Mouse (Mus musculus): ENCODE measurements around the gene Tanc1. TPM values are rescaled to one million over a fixed set of nuclear protein-coding genes. Genes with fewer than 3 reads are reported as not detected.

The Tanc1 gene
- polyA plus RNA-seq, 2 experiments: 1.1 to 1.3 TPM

DNA sequence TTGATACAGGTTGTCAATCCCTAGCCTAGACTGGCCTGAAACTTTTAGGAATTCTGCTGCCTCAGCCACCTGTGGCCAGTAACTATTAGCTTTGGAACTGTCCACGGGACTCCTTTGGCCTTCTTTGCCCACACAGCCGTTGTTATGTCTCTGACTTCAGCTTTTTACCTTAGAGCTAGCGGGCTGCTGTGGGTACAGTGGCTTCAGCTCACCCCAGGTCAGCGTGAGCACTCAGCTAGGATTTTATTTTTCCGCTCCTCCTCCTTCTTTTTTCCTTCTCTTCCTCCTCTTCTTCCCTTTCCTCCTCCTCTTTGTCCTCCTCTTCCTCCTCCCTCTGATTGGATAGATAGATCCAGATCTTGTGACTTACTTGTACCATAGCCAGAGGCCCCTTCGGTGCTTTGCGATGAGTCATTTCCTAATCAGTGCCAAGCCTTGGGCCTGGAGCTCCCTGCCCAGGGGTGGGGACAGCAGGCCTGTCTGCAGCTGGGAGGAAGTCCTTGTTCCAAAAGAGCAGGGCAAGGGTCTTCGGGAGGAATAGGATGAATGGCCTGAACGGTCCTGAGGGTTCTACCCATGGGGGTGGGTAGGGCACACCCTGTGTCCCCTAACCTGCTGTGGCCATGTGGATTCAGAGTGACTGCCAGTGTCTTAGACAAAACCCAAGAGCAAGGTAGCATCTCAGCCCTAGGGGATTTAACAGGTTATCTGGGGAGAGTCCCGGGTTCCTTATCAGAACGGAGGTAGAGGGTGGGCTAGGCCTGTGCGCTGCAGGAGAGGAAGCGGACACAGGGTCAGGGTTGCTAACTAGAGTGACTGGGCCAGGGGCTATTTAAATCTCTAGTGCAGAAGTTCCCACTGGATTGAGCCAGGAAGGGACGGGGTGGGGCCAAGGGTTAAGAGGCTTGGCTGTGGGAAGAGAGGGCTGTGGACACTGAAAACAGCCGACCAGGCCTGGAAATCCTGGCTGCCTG is 58.5 kb downstream of the Tanc1 start:
- ATAC-seq (ENCODE audit: insufficient read depth): peak; percentile 68
- DNase-seq (ENCODE audit: low read depth in 3 of 3, low spot score in 3 of 3): no peak
- no peak overlapping the region for H3K9ac ChIP-seq (replicated peaks)
- H3K36me3 ChIP-seq (replicated peaks; ENCODE audit: control insufficient read depth, insufficient read depth, low read depth): no peaks in the 10 kb centered on the region
- no peaks in the 10 kb centered on the region for H3K27me3 ChIP-seq (ENCODE audit: control insufficient read depth, insufficient read depth, low read length)
- H3K27ac ChIP-seq: no peak overlapping the region
- TF ChIP-seq CTCF (IDR thresholded peaks at IDR 0.05; ENCODE audit: low read depth) (no peak), EP300 (IDR thresholded peaks at IDR 0.05; ENCODE audit: low read depth) (no peak)
- H3K4me3 ChIP-seq (ENCODE audit: insufficient read depth in 1 of 2, low read depth in 2 of 2, low read length in 2 of 2): no peak overlapping the region
- 22% methylated on average over 15 of the region's 15 CpGs for WGBS (ENCODE audit: insufficient replicate concordance)
- H3K9me3 ChIP-seq (ENCODE audit: control insufficient read depth, low read length): no peaks in the 10 kb centered on the region
- H3K4me1 ChIP-seq (replicated peaks; ENCODE audit: control insufficient read depth in 2 of 2, insufficient read depth in 2 of 2, low read length in 1 of 2): peaks cover 0 to 14% of the 10 kb centered on the region in 2 experiments; a peak in 2 of 4 replicates
- H3K4me2 ChIP-seq (ENCODE audit: low read depth): no peak overlapping the region

DNA sequence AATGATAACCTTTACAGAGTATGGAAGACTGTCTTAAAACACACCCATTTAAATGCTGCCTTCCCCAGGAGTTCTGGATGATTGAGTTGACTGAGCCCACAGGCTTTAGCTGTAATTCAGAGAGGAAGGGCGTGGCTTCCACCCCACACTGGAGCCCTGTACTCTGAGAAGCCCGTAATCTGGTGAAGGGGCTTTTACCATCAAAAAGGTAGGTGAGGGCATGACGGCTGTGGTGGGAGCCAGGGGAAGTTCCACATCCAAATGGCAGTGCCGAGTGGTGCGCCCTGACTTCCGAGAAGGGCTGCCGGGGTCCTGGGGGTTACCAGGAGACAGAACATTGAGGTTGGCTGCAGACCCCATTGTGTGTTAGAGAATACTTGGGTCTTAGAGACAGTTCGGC is 59.8 kb downstream of the Tanc1 start:
- no peak overlapping the region for H3K27ac ChIP-seq
- ATAC-seq (ENCODE audit: insufficient read depth): no peak
- WGBS (ENCODE audit: insufficient replicate concordance): 48% methylated on average over 8 of the region's 8 CpGs
- peaks cover 0 to 19% of the 10 kb centered on the region in 2 experiments; a peak in 2 of 4 replicates for H3K4me1 ChIP-seq (replicated peaks; ENCODE audit: control insufficient read depth in 2 of 2, insufficient read depth in 2 of 2, low read length in 1 of 2)
- TF ChIP-seq EP300 (IDR thresholded peaks at IDR 0.05; ENCODE audit: low read depth) (no peak), CTCF (IDR thresholded peaks at IDR 0.05; ENCODE audit: low read depth) (no peak)
- H3K4me3 ChIP-seq (ENCODE audit: insufficient read depth in 1 of 2, low read depth in 2 of 2, low read length in 2 of 2): no peak overlapping the region
- no peaks in the 10 kb centered on the region for H3K9me3 ChIP-seq (ENCODE audit: control insufficient read depth, low read length)
- DNase-seq (ENCODE audit: low read depth in 3 of 3, low spot score in 3 of 3): no peak
- no peaks in the 10 kb centered on the region for H3K27me3 ChIP-seq (ENCODE audit: control insufficient read depth, insufficient read depth, low read length)
- H3K9ac ChIP-seq (replicated peaks): no peak overlapping the region
- H3K4me2 ChIP-seq (ENCODE audit: low read depth): no peak overlapping the region
- H3K36me3 ChIP-seq (replicated peaks; ENCODE audit: control insufficient read depth, insufficient read depth, low read depth): no peaks in the 10 kb centered on the region

DNA sequence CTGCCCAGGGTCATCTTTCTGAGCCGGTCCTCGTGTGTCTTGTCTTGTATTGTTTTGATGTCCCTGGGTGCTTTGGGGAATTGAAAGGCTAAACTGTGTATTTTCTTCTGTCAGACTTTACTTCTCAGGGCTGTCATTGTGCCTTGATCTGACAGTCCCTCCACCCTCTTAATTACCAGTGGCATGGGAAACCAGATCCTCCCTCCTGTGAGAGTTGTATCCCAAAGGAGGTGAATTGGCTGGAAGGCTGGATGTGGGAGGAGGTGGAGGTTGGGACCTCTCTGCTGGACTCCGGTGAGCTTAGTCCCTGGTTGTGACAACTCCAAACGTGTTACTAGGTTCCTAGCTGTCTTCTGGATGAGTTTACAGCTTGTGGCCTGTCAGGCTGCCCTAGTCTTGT is 60.2 kb downstream of the Tanc1 start:
- ATAC-seq (ENCODE audit: insufficient read depth) (no peak), DNase-seq (ENCODE audit: low read depth in 3 of 3, low spot score in 3 of 3) (no peak)
- H3K9ac ChIP-seq (replicated peaks): no peak overlapping the region
- H3K4me3 ChIP-seq (ENCODE audit: insufficient read depth in 1 of 2, low read depth in 2 of 2, low read length in 2 of 2): no peak overlapping the region
- H3K9me3 ChIP-seq (ENCODE audit: control insufficient read depth, low read length): no peaks in the 10 kb centered on the region
- no peak overlapping the region for H3K27ac ChIP-seq
- peaks cover 0 to 20% of the 10 kb centered on the region in 2 experiments; a peak in 2 of 4 replicates for H3K4me1 ChIP-seq (replicated peaks; ENCODE audit: control insufficient read depth in 2 of 2, insufficient read depth in 2 of 2, low read length in 1 of 2)
- no peaks in the 10 kb centered on the region for H3K27me3 ChIP-seq (ENCODE audit: control insufficient read depth, insufficient read depth, low read length)
- H3K4me2 ChIP-seq (ENCODE audit: low read depth): no peak overlapping the region
- no peaks in the 10 kb centered on the region for H3K36me3 ChIP-seq (replicated peaks; ENCODE audit: control insufficient read depth, insufficient read depth, low read depth)
- 40% methylated on average over 4 of the region's 4 CpGs for WGBS (ENCODE audit: insufficient replicate concordance)
- TF ChIP-seq EP300 (IDR thresholded peaks at IDR 0.05; ENCODE audit: low read depth) (no peak), CTCF (IDR thresholded peaks at IDR 0.05; ENCODE audit: low read depth) (no peak)

DNA sequence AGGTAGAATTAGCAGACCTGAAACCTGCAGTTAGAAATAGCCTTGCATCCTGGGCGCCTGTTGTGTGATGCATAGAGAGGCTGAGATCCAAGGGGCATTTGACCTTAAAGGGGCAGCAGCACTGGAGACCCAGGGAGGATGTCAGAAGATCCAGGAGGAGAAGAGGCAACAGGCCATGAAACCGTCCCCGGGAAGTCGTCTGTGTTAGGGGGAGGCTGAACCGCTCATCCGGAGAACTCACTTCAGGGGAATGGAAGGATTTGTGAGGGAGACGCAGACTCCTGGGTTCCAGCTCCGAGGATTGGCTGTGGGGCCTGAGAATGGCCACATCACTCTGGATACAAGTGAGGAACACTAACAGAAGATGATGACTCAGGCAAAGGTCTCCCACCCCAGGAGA is 60.8 kb downstream of the Tanc1 start:
- TF ChIP-seq CTCF (IDR thresholded peaks at IDR 0.05; ENCODE audit: low read depth) (no peak), EP300 (IDR thresholded peaks at IDR 0.05; ENCODE audit: low read depth) (no peak)
- Histone ChIP-seq H3K36me3 (replicated peaks; ENCODE audit: control insufficient read depth, insufficient read depth, low read depth) (no peaks in the 10 kb centered on the region), H3K27ac (no peak overlapping the region), H3K9ac (replicated peaks) (no peak overlapping the region), H3K4me2 (ENCODE audit: low read depth) (no peak overlapping the region), H3K4me3 (ENCODE audit: insufficient read depth in 1 of 2, low read depth in 2 of 2, low read length in 2 of 2) (no peak overlapping the region), H3K27me3 (ENCODE audit: control insufficient read depth, insufficient read depth, low read length) (no peaks in the 10 kb centered on the region), H3K9me3 (ENCODE audit: control insufficient read depth, low read length) (no peaks in the 10 kb centered on the region), H3K4me1 (replicated peaks; ENCODE audit: control insufficient read depth in 2 of 2, insufficient read depth in 2 of 2, low read length in 1 of 2) (peaks cover 0 to 20% of the 10 kb centered on the region in 2 experiments; a peak in 2 of 4 replicates)
- ATAC-seq (ENCODE audit: insufficient read depth): no peak
- DNase-seq (ENCODE audit: low read depth in 3 of 3, low spot score in 3 of 3): no peak
- 63% methylated on average over 8 of the region's 8 CpGs for WGBS (ENCODE audit: insufficient replicate concordance)

DNA sequence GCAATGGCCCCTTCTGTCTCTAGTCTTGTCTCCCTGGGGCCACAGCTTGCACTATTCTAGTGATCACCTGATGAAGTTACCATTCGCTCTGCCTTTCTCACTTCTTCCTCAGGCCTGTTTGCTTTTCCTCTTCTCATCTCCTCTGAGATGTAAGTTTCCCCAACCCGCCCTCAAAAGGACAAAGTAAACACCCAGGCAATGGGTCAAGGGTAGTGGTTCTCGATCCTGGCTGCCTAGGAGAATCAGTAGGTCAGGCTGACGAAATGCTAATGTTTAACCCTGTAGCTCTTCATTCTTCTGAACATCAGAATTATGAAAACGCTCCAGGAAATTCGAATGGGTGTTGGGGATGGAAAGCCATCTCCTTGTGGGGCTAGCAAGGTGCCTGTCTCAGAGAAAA is 61.5 kb downstream of the Tanc1 start:
- TF ChIP-seq EP300 (IDR thresholded peaks at IDR 0.05; ENCODE audit: low read depth) (no peak), CTCF (IDR thresholded peaks at IDR 0.05; ENCODE audit: low read depth) (no peak)
- DNase-seq (ENCODE audit: low read depth in 3 of 3, low spot score in 3 of 3) (no peak), ATAC-seq (ENCODE audit: insufficient read depth) (no peak)
- Histone ChIP-seq H3K36me3 (replicated peaks; ENCODE audit: control insufficient read depth, insufficient read depth, low read depth) (no peaks in the 10 kb centered on the region), H3K27ac (no peak overlapping the region), H3K9ac (replicated peaks) (no peak overlapping the region), H3K4me1 (replicated peaks; ENCODE audit: control insufficient read depth in 2 of 2, insufficient read depth in 2 of 2, low read length in 1 of 2) (peaks cover 0 to 20% of the 10 kb centered on the region in 2 experiments; a peak in 2 of 4 replicates), H3K4me3 (ENCODE audit: insufficient read depth in 1 of 2, low read depth in 2 of 2, low read length in 2 of 2) (no peak overlapping the region), H3K4me2 (ENCODE audit: low read depth) (no peak overlapping the region), H3K9me3 (ENCODE audit: control insufficient read depth, low read length) (no peaks in the 10 kb centered on the region), H3K27me3 (ENCODE audit: control insufficient read depth, insufficient read depth, low read length) (no peaks in the 10 kb centered on the region)
- 56% methylated on average over 6 of the region's 6 CpGs for WGBS (ENCODE audit: insufficient replicate concordance)
